Mouse (Mus musculus): ENCODE measurements around the gene Gpr85.

- TF ChIP-seq EP300 (optimal IDR thresholded peaks at IDR 0.05), result no peak
- TF ChIP-seq CTCF (IDR thresholded peaks at IDR 0.05; ENCODE audit: low read depth), result no peak
These were observed 20.3 kb upstream of the Gpr85 start for GRCm38 (mm10) chr6:13859877-13860585.

All from stomach, postnatal 0 days (tissue).